Mouse (Mus musculus) kidney, postnatal 0 days (tissue): ENCODE measurements around the gene 4930539E08Rik. TPM values are rescaled to one million over a fixed set of nuclear protein-coding genes. Genes with fewer than 3 reads are reported as not detected.
A peak's percentile ranks its signal among the peaks of the same experiment; 100 is the strongest.

Experiments used
- ATAC-seq: fragments of 200-750 bp; cut with Nextera tagmentation; replicated peaks from 2 replicates; pipeline ENCODE4 v1.8.0; 2017; ENCODE audit warnings: low read depth, moderate number of reproducible peaks, moderate TSS enrichment, moderate library complexity; ENCODE audit not compliant: low FRiP score
- DNase-seq: peaks from one replicate; pipeline ENCODE4 v3.0.0-alpha.2; 2016; ENCODE audit warnings: low spot score
- H3K27ac ChIP-seq: fragments of 300-500 bp; sonication (generic); 2 replicates; pipeline ENCODE4 v1.5.1; 2014; ENCODE audit warnings: mild to moderate bottlenecking
- H3K27me3 ChIP-seq: fragments of 300-500 bp; sonication (generic); 2 replicates; pipeline ENCODE4 v1.6.1; 2014; ENCODE audit warnings: low read length, mixed read lengths; ENCODE audit not compliant: insufficient read depth
- H3K36me3 ChIP-seq: fragments of 300-500 bp; sonication (generic); 2 replicates; pipeline ENCODE4 v1.6.1; 2014; ENCODE audit warnings: low read length, mixed read lengths; ENCODE audit not compliant: insufficient read depth
- H3K4me1 ChIP-seq: fragments of 300-500 bp; sonication (generic); replicated peaks from 2 replicates; pipeline ENCODE4 v1.6.1; 2014; ENCODE audit warnings: antibody characterized with exemption, low read length, mixed read lengths; ENCODE audit not compliant: insufficient read depth
- H3K4me2 ChIP-seq: fragments of 300-500 bp; sonication (generic); 2 replicates; pipeline ENCODE4 v1.6.1; 2014; ENCODE audit warnings: mild to moderate bottlenecking, low read length, moderate library complexity, mixed read lengths
- H3K4me3 ChIP-seq: fragments of 300-500 bp; sonication (generic); replicated peaks from 2 replicates; pipeline ENCODE4 v1.5.1; 2014; ENCODE audit warnings: low read depth, low read length
- H3K9ac ChIP-seq: fragments of 300-500 bp; sonication (generic); 2 replicates; pipeline ENCODE4 v1.6.1; 2014; ENCODE audit warnings: low read depth, low read length
- H3K9me3 ChIP-seq: fragments of 300-500 bp; sonication (generic); replicated peaks from 2 replicates; pipeline ENCODE4 v1.6.1; 2016; ENCODE audit warnings: low read length, inconsistent platforms, mixed read lengths
- CTCF ChIP-seq: IDR thresholded peaks from 2 replicates; pipeline ENCODE4 v1.5.1; 2016; ENCODE audit warnings: antibody characterized with exemption, low read depth, mild to moderate bottlenecking, moderate library complexity
- WGBS: fragments of 180-500 bp; shearing (Covaris S2); extraction: QIAGEN DNeasy Blood & Tissue Kit; methylation state at CpG from one replicate; pipeline ENCODE4 v1.1.7; 2014; 5-methylcytosine and 5-hydroxymethylcytosine counted together
- polyA plus RNA-seq: library from polyadenylated mRNA; unstranded; fragments of >200 nt; fragmentation: Nextera tagmentation; extraction: Ambion mirVana; gene quantifications from 2 replicates; pipeline ENCODE4 v1.2.1, GENCODE M21; 2015

4930539E08Rik gene
- polyA plus RNA-seq, 1 experiment from 2014 or later = 0.41 TPM

DNA sequence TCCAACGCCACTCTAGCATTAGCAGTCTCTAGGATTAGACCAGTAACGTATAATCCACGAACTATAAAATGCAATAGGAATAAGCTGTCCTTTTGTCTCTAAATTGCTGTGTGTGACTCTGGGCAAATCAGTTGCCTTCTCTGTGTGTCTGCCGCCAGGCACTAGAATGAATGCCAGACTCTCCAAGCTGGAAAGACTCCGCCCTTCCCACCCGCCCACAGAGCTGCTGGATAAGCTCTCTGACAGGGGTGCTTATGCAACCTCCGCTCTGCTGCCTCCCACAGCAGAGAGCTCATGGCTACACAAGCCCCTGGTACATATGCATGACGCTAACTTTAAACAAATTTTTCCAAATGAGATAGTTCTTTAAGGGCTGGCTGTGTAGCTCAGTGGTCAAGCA, 39.8 kb downstream of the 4930539E08Rik start:
- 44% methylated on average over 8 of the region's 8 CpGs for WGBS

DNA sequence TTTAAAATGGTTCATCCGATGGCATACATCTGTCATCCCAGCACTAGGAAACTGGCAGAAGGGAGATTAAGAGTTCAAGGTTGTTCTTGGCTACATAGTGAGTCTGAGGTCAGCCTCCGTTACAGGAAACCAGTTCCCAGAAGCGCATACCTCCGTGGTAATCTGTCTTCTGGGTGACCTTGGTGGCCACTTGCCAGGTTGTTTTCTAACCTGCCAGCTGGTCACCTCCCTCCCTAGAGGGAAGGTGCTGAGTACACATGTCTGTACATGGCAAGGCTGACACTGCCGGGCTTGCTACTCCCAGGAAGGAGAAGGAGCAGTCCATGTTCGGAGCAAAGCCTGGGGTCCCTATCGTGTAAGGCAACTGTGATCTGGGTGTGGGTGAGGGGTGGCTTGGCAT, 40.3 kb downstream of the 4930539E08Rik start:
- 0 out of 2 replicates have a peak, but pooled peaks have one; percentile 22 for ATAC-seq

More for the DNA sequence above, 39.8 kb downstream of the 4930539E08Rik start:
- Histone ChIP-seq H3K4me1 (no peaks in the 10 kb centered on the region), H3K9me3 (no peaks in the 10 kb centered on the region), H3K4me3 (no peak overlapping the region), H3K36me3 (no peaks in the 10 kb centered on the region), H3K27me3 (no peaks in the 10 kb centered on the region), H3K9ac (no peak overlapping the region), H3K27ac (no peak overlapping the region), H3K4me2 (no peak overlapping the region)
- no peak for TF ChIP-seq CTCF
- DNase-seq (peak; percentile 54), ATAC-seq (no peak)

DNA sequence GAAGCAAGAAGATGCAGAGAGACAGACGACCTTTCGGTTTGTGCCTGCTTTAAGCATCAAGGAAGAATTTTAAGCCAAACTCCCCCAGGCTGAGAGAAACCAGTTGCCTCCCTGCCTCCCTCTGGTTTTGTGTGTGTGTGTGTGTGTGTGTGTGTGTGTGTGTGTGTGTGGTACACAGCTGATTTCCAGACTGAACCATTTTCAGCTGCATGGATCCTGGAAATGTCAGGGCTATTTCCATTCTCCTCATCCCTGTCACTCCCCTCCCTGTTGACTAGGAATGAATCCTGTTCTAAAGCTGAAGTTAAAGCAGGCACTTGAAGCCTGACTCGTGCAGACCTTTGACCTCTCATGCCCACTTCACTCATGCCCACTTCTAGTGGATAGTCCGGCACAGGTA, 40.9 kb downstream of the 4930539E08Rik start:
- Histone ChIP-seq H3K9me3 (no peaks in the 10 kb centered on the region), H3K27me3 (no peaks in the 10 kb centered on the region), H3K4me2 (no peak overlapping the region), H3K36me3 (no peaks in the 10 kb centered on the region), H3K4me1 (no peaks in the 10 kb centered on the region), H3K9ac (no peak overlapping the region), H3K27ac (no peak overlapping the region), H3K4me3 (no peak overlapping the region)
- no peak for ATAC-seq
- TF ChIP-seq CTCF = no peak
- 80% methylated on average over 4 of the region's 4 CpGs for WGBS
- DNase-seq = no peak

More for the DNA sequence above, 40.3 kb downstream of the 4930539E08Rik start:
- Histone ChIP-seq H3K4me1 (no peaks in the 10 kb centered on the region), H3K4me2 (no peak overlapping the region), H3K27ac (no peak overlapping the region), H3K27me3 (no peaks in the 10 kb centered on the region), H3K4me3 (no peak overlapping the region), H3K9ac (no peak overlapping the region), H3K36me3 (no peaks in the 10 kb centered on the region), H3K9me3 (no peaks in the 10 kb centered on the region)
- no peak for DNase-seq
- WGBS = 52% methylated on average over 7 of the region's 7 CpGs
- TF ChIP-seq CTCF = no peak

DNA sequence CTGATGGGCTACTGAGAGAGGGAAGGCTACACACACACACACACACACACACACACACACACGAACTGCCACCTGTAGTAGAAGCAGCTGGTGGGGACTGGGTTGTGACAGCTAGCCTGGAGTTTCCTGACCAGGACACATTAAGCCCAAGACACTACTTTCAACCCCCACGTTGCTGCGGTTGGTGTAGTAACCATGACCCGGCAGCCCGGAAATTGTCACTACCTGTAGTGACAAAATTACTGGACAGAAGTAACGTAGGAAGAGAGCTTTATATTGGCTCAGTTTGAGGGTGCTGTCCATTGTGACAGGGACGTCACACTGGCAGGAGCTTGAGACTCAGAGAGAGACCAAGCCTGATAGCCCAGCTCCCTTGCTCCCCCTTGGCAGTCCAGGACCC, 42.8 kb downstream of the 4930539E08Rik start:
- H3K27ac ChIP-seq = no peak overlapping the region
- WGBS = 79% methylated on average over 7 of the region's 7 CpGs
- H3K4me1 ChIP-seq = no peaks in the 10 kb centered on the region
- DNase-seq (no peak), ATAC-seq (no peak)
- no peaks in the 10 kb centered on the region for H3K27me3 ChIP-seq
- no peaks in the 10 kb centered on the region for H3K36me3 ChIP-seq
- H3K9ac ChIP-seq = no peak overlapping the region
- no peak overlapping the region for H3K4me2 ChIP-seq
- H3K4me3 ChIP-seq = no peak overlapping the region
- H3K9me3 ChIP-seq = no peaks in the 10 kb centered on the region
- no peak for TF ChIP-seq CTCF

DNA sequence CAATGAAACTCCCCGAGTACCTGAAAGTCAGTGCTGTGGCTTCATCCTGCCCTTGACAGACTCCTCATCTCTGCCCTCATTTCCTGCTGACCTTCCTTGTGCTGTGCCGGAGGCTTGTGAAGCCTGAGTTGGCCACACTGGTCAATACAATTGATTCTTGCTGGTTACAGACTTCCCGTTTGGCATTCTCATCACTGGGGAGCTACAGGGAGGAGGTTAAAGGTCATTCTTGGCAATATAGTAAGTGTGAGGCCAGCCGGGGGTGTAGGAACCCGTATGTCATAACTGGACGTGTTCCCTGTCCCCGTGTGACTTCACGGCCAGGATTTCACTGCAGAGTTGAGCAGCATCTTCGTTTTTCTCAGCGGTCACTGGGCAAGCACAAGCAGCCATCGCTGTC, 43.3 kb downstream of the 4930539E08Rik start:
- Histone ChIP-seq H3K27ac (no peak overlapping the region), H3K36me3 (no peaks in the 10 kb centered on the region), H3K9ac (no peak overlapping the region), H3K27me3 (no peaks in the 10 kb centered on the region), H3K4me2 (no peak overlapping the region), H3K4me1 (no peaks in the 10 kb centered on the region), H3K4me3 (no peak overlapping the region), H3K9me3 (no peaks in the 10 kb centered on the region)
- 73% methylated on average over 11 of the region's 11 CpGs for WGBS
- no peak for ATAC-seq
- no peak for DNase-seq
- no peak for TF ChIP-seq CTCF

DNA sequence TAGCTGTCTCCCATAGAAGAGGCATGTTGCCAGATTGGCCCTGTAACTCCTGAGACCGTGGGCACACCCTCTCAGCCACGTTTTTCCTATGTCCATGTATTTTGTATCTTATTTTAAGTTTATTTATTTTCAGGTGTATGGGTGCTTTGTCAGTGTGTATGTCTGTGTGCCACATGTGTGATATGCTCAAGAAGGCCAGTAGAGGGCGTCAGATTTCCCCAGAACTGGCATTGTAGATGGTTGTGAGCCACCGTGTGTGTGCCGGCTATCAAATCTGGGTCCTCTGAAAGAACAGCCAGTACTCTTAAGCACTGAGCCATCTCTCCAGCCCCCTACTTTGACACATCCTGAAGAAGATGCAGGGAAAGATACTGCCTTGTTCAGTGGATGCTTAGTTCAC, 44.7 kb downstream of the 4930539E08Rik start:
- H3K9ac ChIP-seq = no peak overlapping the region
- H3K27me3 ChIP-seq = no peaks in the 10 kb centered on the region
- DNase-seq = no peak
- H3K36me3 ChIP-seq = no peaks in the 10 kb centered on the region
- H3K9me3 ChIP-seq = no peaks in the 10 kb centered on the region
- TF ChIP-seq CTCF = peak; percentile 21; the same call in 1 of the 2 replicates
- WGBS = 79% methylated on average over 5 of the region's 5 CpGs
- no peak overlapping the region for H3K4me2 ChIP-seq
- no peak overlapping the region for H3K4me3 ChIP-seq
- ATAC-seq = no peak
- H3K27ac ChIP-seq = no peak overlapping the region
- no peaks in the 10 kb centered on the region for H3K4me1 ChIP-seq

DNA sequence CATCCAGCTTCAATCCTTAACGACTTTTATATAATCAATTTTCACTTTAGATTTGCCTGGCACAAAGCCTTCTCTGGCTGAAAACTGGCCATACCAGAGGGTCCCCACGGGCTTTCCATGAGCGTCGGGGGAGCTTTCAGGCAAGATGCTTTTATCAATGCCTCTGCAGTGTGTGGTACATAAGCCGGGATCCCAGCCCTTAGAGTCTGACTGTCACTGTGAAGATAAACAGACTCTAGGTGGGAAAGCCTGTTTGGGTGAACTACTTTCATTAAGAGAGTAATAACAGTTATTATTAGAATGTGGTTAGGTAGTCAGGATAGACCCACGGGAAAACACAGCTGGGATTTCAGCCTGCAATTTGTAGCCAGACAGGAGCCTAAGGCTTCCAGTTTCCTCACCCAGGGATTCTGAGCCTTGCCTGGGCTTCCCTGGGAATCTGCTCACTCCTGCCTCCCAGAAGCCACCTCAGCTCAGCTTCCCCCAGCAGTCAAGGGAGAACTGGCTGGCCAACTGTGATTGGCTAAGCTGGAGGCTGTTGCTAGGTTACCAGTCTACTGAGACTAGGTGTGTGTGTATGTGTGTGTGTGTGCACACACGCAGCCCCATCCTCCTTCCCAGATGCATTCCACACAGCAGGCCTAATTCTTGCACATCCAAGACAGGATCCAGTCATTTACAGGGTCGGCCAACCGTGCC, 45.6 kb downstream of the 4930539E08Rik start:
- Histone ChIP-seq H3K4me2 (no peak overlapping the region), H3K27me3 (no peaks in the 10 kb centered on the region), H3K27ac (no peak overlapping the region), H3K9me3 (no peaks in the 10 kb centered on the region), H3K36me3 (no peaks in the 10 kb centered on the region), H3K9ac (no peak overlapping the region), H3K4me1 (no peaks in the 10 kb centered on the region), H3K4me3 (no peak overlapping the region)
- ATAC-seq (no peak), DNase-seq (no peak)
- WGBS = 75% methylated on average over 9 of the region's 9 CpGs
- no peak for TF ChIP-seq CTCF
